Mouse (Mus musculus): ENCODE measurements at regions not wholly inside any gene's neighbourhood (a gene's known extent, or its start where the extent isn't known, plus 50 kb on each side); places are given as distances from the start of the nearest gene placed in this dataset.

- DNase-seq (ENCODE audit: low spot score in 2 of 2): peak; percentile 86 to 97
Observed at GRCm38 (mm10) chr17:84028157-84028970, 159.4 kb downstream of the Zfp36l2 start.

- DNase-seq (ENCODE audit: low spot score in 2 of 2): no peak
Observed at GRCm38 (mm10) chr17:84027275-84027674, 160.5 kb downstream of the Zfp36l2 start.

- DNase-seq (ENCODE audit: low spot score in 2 of 2): peak in 1 of 2 experiments; percentile 21
Observed at GRCm38 (mm10) chr17:84026110-84026509, 161.6 kb downstream of the Zfp36l2 start.

GRCm38 (mm10) chr17:84022358-84022757 is 165.4 kb downstream of the Zfp36l2 start:
- DNase-seq (ENCODE audit: low spot score in 2 of 2): peak in 1 of 2 experiments; percentile 32

- no peak for DNase-seq (ENCODE audit: low spot score in 2 of 2)
Observed at GRCm38 (mm10) chr17:84018817-84019216, 168.9 kb downstream of the Zfp36l2 start.

GRCm38 (mm10) chr17:84017891-84018290 is 169.9 kb downstream of the Zfp36l2 start:
- no peak for DNase-seq (ENCODE audit: low spot score in 2 of 2)

- no peak for DNase-seq (ENCODE audit: low spot score in 2 of 2)
Observed at GRCm38 (mm10) chr17:84014287-84015039, 166.7 kb upstream of the Haao start.

GRCm38 (mm10) chr17:84010492-84011060 is 162.8 kb upstream of the Haao start:
- no peak for DNase-seq (ENCODE audit: low spot score in 2 of 2)

- DNase-seq (ENCODE audit: low spot score in 2 of 2): peak; percentile 42 to 56
Observed at GRCm38 (mm10) chr17:84009966-84010365, 162.2 kb upstream of the Haao start.

GRCm38 (mm10) chr17:84009194-84009593 is 161.4 kb upstream of the Haao start:
- DNase-seq (ENCODE audit: low spot score in 2 of 2): no peak

GRCm38 (mm10) chr17:84008682-84009052 is 160.9 kb upstream of the Haao start:
- no peak for DNase-seq (ENCODE audit: low spot score in 2 of 2)

GRCm38 (mm10) chr17:84008035-84008681 is 160.4 kb upstream of the Haao start:
- DNase-seq (ENCODE audit: low spot score in 2 of 2): no peak

- DNase-seq (ENCODE audit: low spot score in 2 of 2): no peak
Observed at GRCm38 (mm10) chr17:84006748-84007147, 159.0 kb upstream of the Haao start.

GRCm38 (mm10) chr17:84004237-84004636 is 156.5 kb upstream of the Haao start:
- peak in 1 of 2 experiments; percentile 48 for DNase-seq (ENCODE audit: low spot score in 2 of 2)

GRCm38 (mm10) chr17:84003489-84004234 is 155.9 kb upstream of the Haao start:
- DNase-seq (ENCODE audit: low spot score in 2 of 2): no peak

GRCm38 (mm10) chr17:84002939-84003338 is 155.2 kb upstream of the Haao start:
- no peak for DNase-seq (ENCODE audit: low spot score in 2 of 2)

GRCm38 (mm10) chr17:84002327-84002726 is 154.6 kb upstream of the Haao start:
- DNase-seq (ENCODE audit: low spot score in 2 of 2): no peak

- no peak for DNase-seq (ENCODE audit: low spot score in 2 of 2)
Observed at GRCm38 (mm10) chr17:84000115-84000514, 152.4 kb upstream of the Haao start.

GRCm38 (mm10) chr17:83998972-83999545 is 151.3 kb upstream of the Haao start:
- DNase-seq (ENCODE audit: low spot score in 2 of 2): no peak

GRCm38 (mm10) chr17:83998341-83998740 is 150.6 kb upstream of the Haao start:
- DNase-seq (ENCODE audit: low spot score in 2 of 2): no peak

GRCm38 (mm10) chr17:83997778-83998177 is 150.0 kb upstream of the Haao start:
- peak; percentile 60 to 87 for DNase-seq (ENCODE audit: low spot score in 2 of 2)

Data from thymus, postnatal 10 days (tissue).